Mouse (Mus musculus) lung, postnatal 10 days (tissue): ENCODE measurements at regions not wholly inside any gene's neighbourhood (a gene's known extent, or its start where the extent isn't known, plus 50 kb on each side); places are given as distances from the start of the nearest gene placed in this dataset.

ENCODE experiments used
- DNase-seq: peaks from one replicate; pipeline ENCODE4 v3.0.0; 2021

DNA sequence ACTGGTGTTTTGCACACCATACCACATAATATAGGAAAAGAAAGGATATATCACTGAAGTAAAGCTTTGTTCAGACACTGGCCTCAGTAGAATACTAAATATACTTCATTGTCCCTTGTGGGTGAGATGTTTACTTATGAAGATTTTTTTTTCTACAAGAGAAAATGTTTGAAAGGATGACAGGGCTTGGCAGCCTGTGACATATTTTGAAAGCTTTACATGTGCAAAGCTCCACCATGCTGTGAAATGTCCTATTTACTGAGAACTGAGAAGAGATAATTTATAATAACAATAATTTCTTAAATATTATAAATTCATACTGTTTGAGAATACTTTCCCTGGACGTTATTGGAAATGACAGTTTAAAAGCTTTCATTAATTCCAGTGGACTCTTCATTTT is 395.3 kb downstream of the Ccdc50 start:
- no peak for DNase-seq

GRCm38 (mm10) chr16:27793406-27793805 is 404.7 kb downstream of the Ccdc50 start:
- peak; percentile 3 for DNase-seq

DNA sequence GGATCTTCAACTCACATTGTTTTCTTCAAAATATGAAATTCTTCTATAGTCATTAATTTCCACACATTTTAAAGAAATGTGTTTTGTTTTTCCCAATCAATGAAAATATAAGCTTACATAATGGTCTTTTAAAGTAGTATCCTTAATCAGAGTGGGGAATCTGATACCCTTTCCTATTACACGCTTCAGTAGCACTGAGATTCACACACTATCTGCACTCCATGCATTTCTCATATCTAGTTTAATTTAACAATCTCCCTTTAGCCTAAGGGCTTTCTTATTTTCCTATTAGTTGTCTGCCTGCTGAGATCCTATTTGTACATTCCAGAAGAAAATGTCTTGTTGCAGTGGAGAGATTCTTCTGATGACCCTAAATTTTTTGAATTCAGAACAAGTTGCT is 406.2 kb downstream of the Ccdc50 start:
- DNase-seq, result no peak

GRCm38 (mm10) chr16:27796153-27796822 is 407.6 kb downstream of the Ccdc50 start:
- DNase-seq, result peak; percentile 65

DNA sequence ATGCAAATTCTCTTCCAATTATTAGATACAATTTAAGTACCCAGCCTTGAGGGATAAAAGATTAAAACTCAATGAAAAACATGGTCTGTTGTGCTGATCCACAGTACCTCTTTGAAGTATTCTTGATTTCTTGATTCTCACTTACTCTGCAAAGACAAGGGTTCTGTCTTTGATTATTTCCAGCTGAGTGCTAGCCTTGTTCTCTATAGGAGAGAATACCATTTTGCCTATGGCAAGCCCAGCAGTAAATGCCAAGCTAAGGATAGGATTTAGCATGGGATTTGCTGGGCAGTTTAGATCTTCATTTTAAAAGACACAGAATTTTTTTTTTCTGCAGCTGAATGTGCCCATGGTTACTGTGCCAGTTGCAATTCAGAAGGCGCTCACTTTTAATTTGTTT is 425.8 kb downstream of the Ccdc50 start:
- DNase-seq, result no peak
